Mouse (Mus musculus) lung, adult 2 months (tissue): ENCODE measurements at regions not wholly inside any gene's neighbourhood (a gene's known extent, or its start where the extent isn't known, plus 50 kb on each side); places are given as distances from the start of the nearest gene placed in this dataset.

Experiments used
- DNase-seq: peaks from one replicate; pipeline ENCODE4 v3.0.0; 2022
- H3K4me1 ChIP-seq: fragments of 200-500 bp; 2 replicates; pipeline ENCODE4 v1.6.1; 2011; ENCODE audit warnings: low read length; ENCODE audit not compliant: control insufficient read depth, insufficient read depth
- H3K4me3 ChIP-seq: fragments of 200-500 bp; replicated peaks from 2 replicates; pipeline ENCODE3; 2011; ENCODE audit warnings: low read depth, mild to moderate bottlenecking, control low read depth, low read length; ENCODE audit errors: extremely low read depth
- CTCF ChIP-seq: fragments of 200-500 bp; IDR thresholded peaks from 2 replicates; pipeline ENCODE4 v1.5.1; 2011; ENCODE audit warnings: mild to moderate bottlenecking, low read length, control low read depth; ENCODE audit not compliant: insufficient read depth
- POLR2A ChIP-seq: fragments of 200-500 bp; IDR thresholded peaks from 2 replicates; pipeline ENCODE4 v1.6.1; 2011; ENCODE audit warnings: low read depth, mild to moderate bottlenecking, control low read depth, low read length, borderline replicate concordance; ENCODE audit errors: extremely low read depth
- WGBS: fragments of 180-500 bp; shearing (Covaris S2); methylation state at CpG from one replicate; pipeline ENCODE4 v1.1.7; 2018; 5-methylcytosine and 5-hydroxymethylcytosine counted together

DNA sequence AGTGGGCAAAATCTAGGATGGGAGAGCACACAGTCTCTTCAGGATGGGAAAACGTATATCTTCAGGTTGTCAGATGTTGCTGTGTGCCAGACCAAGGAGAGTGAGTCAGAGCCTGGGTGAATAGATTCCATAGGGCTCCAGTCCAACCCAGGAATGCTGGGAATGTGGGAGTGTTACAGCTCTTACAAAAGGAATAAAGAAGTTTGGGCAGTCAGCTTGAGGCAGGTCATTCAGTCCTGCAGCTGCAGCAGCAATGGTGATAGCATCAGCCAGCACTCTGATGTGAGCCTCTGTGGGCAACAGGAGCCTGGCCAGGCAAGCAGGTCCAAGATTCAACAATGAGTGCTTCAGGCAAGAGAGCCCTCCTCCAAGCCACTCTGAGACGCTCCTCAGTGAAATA lies 205.8 kb upstream of the Kirrel3 start:
- no peak for TF ChIP-seq CTCF
- TF ChIP-seq POLR2A: no peak
- peak; percentile 17 for DNase-seq
- Histone ChIP-seq H3K4me3 (no peak overlapping the region), H3K4me1 (no peaks in the 10 kb centered on the region)
- WGBS: 35% methylated on average over 2 of the region's 2 CpGs

- no peak for TF ChIP-seq CTCF
- TF ChIP-seq POLR2A: no peak
- H3K4me1 ChIP-seq: no peaks in the 10 kb centered on the region
- 73% methylated on average over 11 of the region's 11 CpGs for WGBS
- no peak for DNase-seq
- H3K4me3 ChIP-seq: no peak overlapping the region
These were observed 205.1 kb upstream of the Kirrel3 start for GRCm38 (mm10) chr9:34280311-34281208.

DNA sequence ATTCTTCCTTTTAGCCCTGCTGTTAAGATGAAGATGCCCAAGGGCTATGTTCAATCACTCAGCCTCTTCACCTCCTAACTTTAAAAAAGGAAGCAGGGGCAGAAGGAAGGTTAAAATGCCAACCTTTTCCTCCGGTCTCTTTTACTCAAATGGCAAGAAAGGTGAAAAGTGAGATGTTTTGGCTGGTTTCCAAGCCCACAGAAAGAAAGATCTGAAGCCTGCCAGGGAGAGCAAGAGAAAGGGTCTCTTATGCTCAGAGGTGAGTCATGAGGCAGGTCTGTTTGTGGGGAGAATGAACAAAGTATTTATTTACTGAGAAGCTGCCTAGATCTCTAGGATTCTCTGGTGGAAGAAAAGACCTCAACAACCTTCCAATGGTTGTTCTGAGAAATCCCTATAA lies 162.1 kb upstream of the Kirrel3 start:
- no peak overlapping the region for H3K4me3 ChIP-seq
- no peak for TF ChIP-seq CTCF
- TF ChIP-seq POLR2A: no peak
- no peaks in the 10 kb centered on the region for H3K4me1 ChIP-seq
- no peak for DNase-seq
- 38% methylated on average over 1 of the region's 1 CpGs for WGBS

GRCm38 (mm10) chr9:34328723-34329122 lies 157.0 kb upstream of the Kirrel3 start:
- Histone ChIP-seq H3K4me1 (no peaks in the 10 kb centered on the region), H3K4me3 (no peak overlapping the region)
- no peak for DNase-seq
- TF ChIP-seq POLR2A (no peak), CTCF (no peak)
- whole genome bisulfite sequencing: 81% methylated on average over 1 of the region's 1 CpGs

DNA sequence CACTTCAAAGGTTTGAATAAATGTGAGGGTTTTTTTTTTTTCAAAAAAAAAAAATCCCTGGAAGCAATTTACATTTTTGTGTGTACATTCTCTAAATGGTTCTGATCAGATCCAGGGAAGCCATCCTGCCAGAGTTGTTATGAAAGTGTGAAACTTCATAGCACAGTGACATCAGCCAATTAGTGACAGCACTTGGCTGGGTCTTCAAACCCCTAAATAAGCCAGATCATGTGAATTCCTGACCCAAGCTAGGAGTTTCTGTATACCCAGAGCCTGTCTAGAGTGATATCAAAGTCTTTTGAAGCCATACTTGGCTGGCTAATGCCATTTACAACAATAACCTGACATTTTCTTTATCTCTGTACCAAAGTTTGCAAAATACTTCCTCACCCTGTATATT lies 151.6 kb upstream of the Kirrel3 start:
- no peak for DNase-seq

GRCm38 (mm10) chr9:34334555-34335468 lies 150.9 kb upstream of the Kirrel3 start:
- WGBS: 69% methylated on average over 7 of the region's 7 CpGs
- DNase-seq: no peak
- no peak overlapping the region for H3K4me3 ChIP-seq
- TF ChIP-seq POLR2A (no peak), CTCF (no peak)
- H3K4me1 ChIP-seq: no peaks in the 10 kb centered on the region

More for the DNA sequence above, 151.6 kb upstream of the Kirrel3 start:
- H3K4me1 ChIP-seq: no peaks in the 10 kb centered on the region
- no peak for TF ChIP-seq CTCF
- no peak for TF ChIP-seq POLR2A
- H3K4me3 ChIP-seq: no peak overlapping the region

GRCm38 (mm10) chr9:34348442-34348841 lies 137.3 kb upstream of the Kirrel3 start:
- no peaks in the 10 kb centered on the region for H3K4me1 ChIP-seq
- 63% methylated on average over 2 of the region's 2 CpGs for WGBS
- DNase-seq: no peak
- H3K4me3 ChIP-seq: no peak overlapping the region
- TF ChIP-seq POLR2A: no peak
- TF ChIP-seq CTCF: no peak

GRCm38 (mm10) chr9:34349997-34350396 lies 135.7 kb upstream of the Kirrel3 start:
- TF ChIP-seq POLR2A: no peak
- TF ChIP-seq CTCF: no peak
- Histone ChIP-seq H3K4me1 (no peaks in the 10 kb centered on the region), H3K4me3 (no peak overlapping the region)
- 46% methylated on average over 3 of the region's 3 CpGs for whole genome bisulfite sequencing
- peak; percentile 19 for DNase-seq

GRCm38 (mm10) chr9:34353744-34354143 lies 131.9 kb upstream of the Kirrel3 start:
- Histone ChIP-seq H3K4me1 (no peaks in the 10 kb centered on the region), H3K4me3 (no peak overlapping the region)
- TF ChIP-seq POLR2A (no peak), CTCF (no peak)
- WGBS: 89% methylated on average over 9 of the region's 9 CpGs
- DNase-seq: no peak
